Mouse (Mus musculus): ENCODE results near the gene Bcl2l10. TPM values are rescaled to one million over a fixed set of nuclear protein-coding genes. Genes with fewer than 3 reads are reported as not detected.
A peak's percentile ranks its signal among the peaks of the same experiment; 100 is the strongest.

Gene Bcl2l10
- polyA plus RNA-seq, 1 experiment from 2014 or later: not detected

DNA sequence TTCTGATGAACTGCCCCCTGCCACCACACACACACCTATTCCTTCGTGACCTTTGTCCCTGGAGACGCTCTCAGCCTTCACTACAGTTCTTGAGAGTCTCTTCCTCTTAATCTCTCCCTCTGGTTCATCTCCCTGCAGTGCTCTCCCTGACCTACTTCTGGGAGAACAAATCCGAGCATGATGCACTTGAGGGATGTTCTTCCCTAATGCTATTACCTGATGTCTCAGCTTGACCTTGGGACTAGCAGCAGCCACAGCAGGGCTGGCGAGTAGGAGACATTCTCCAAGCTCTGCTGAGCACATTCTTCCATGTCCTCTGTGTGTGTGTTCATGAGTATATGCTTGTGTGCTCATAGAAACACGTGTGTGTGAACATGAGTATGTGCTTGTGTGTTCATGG is 38.9 kb upstream of the Bcl2l10 start:
- Histone ChIP-seq H3K36me3 (ENCODE audit: control insufficient read depth, insufficient read depth, low read length) (no peaks in the 10 kb centered on the region), H3K4me1 (ENCODE audit: control insufficient read depth in 2 of 2, insufficient read depth in 2 of 2, low read length in 2 of 2) (peaks cover 5 to 6% of the 10 kb centered on the region in 2 experiments; a peak in 3 of 4 replicates), H3K4me3 (ENCODE audit: control insufficient read depth in 1 of 2, insufficient read depth in 1 of 2, low read depth in 1 of 2, low read length in 2 of 2) (no peak overlapping the region), H3K27me3 (ENCODE audit: control insufficient read depth, insufficient read depth, low read length) (no peaks in the 10 kb centered on the region), H3K4me2 (ENCODE audit: low read length) (no peak overlapping the region), H3K9me3 (ENCODE audit: control insufficient read depth, low read length) (no peaks in the 10 kb centered on the region), H3K27ac (replicated peaks in 1 of 2; ENCODE audit: control insufficient read depth in 1 of 2, insufficient read depth in 1 of 2, low read depth in 2 of 2, low read length in 2 of 2) (no peak overlapping the region), H3K9ac (ENCODE audit: low read length) (no peak overlapping the region)
- WGBS: 56% methylated on average over 5 of the region's 5 CpGs
- no peak for ATAC-seq (ENCODE audit: insufficient number of reproducible peaks, insufficient read depth, low FRiP score, low read depth)

DNA sequence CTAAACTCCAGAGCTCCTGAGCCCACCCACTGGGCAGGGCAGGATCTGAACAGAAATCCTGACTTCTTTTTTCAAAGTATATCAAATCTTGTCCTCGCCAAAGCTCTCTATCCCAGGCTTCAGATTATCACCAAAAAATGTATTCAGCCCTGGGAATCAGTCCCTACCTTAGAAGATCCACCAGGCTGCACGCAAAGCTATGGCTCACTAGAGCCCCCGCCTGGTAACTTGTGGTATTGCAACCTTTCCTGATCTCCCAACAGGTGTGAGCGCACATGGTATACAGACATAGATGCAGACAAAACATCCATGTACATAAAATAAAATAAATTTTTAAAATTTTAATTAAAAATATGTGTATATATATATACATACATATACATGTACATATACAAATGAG is 35.5 kb upstream of the Bcl2l10 start:
- ATAC-seq (ENCODE audit: insufficient number of reproducible peaks, insufficient read depth, low FRiP score, low read depth): no peak
- H3K4me3 ChIP-seq (ENCODE audit: control insufficient read depth in 1 of 2, insufficient read depth in 1 of 2, low read depth in 1 of 2, low read length in 2 of 2): no peak overlapping the region
- H3K27ac ChIP-seq (replicated peaks in 1 of 2; ENCODE audit: control insufficient read depth in 1 of 2, insufficient read depth in 1 of 2, low read depth in 2 of 2, low read length in 2 of 2): no peak overlapping the region
- no peak overlapping the region for H3K4me2 ChIP-seq (ENCODE audit: low read length)
- H3K9me3 ChIP-seq (ENCODE audit: control insufficient read depth, low read length): no peaks in the 10 kb centered on the region
- H3K9ac ChIP-seq (ENCODE audit: low read length): no peak overlapping the region
- no peaks in the 10 kb centered on the region for H3K36me3 ChIP-seq (ENCODE audit: control insufficient read depth, insufficient read depth, low read length)
- 18% methylated on average over 4 of the region's 4 CpGs for WGBS
- peaks cover 5 to 14% of the 10 kb centered on the region in 2 experiments for H3K4me1 ChIP-seq (ENCODE audit: control insufficient read depth in 2 of 2, insufficient read depth in 2 of 2, low read length in 2 of 2)
- no peaks in the 10 kb centered on the region for H3K27me3 ChIP-seq (ENCODE audit: control insufficient read depth, insufficient read depth, low read length)

GRCm38 (mm10) chr9:75313138-75313831 is 34.3 kb upstream of the Bcl2l10 start:
- Histone ChIP-seq H3K4me1 (ENCODE audit: control insufficient read depth in 2 of 2, insufficient read depth in 2 of 2, low read length in 2 of 2) (peaks cover 5 to 14% of the 10 kb centered on the region in 2 experiments), H3K27ac (replicated peaks in 1 of 2; ENCODE audit: control insufficient read depth in 1 of 2, insufficient read depth in 1 of 2, low read depth in 2 of 2, low read length in 2 of 2) (0 out of 4 replicates have a peak overlapping the region, but pooled peaks of 1 of the 2 experiments have one; percentile 82), H3K4me2 (ENCODE audit: low read length) (peak overlapping the region; percentile 80), H3K4me3 (ENCODE audit: control insufficient read depth in 1 of 2, insufficient read depth in 1 of 2, low read depth in 1 of 2, low read length in 2 of 2) (peak overlapping the region; percentile 66 to 85), H3K36me3 (ENCODE audit: control insufficient read depth, insufficient read depth, low read length) (0 out of 2 replicates have a peak, but pooled peaks cover 5% of the 10 kb centered on the region), H3K9me3 (ENCODE audit: control insufficient read depth, low read length) (no peaks in the 10 kb centered on the region), H3K9ac (ENCODE audit: low read length) (peak overlapping the region; percentile 80), H3K27me3 (ENCODE audit: control insufficient read depth, insufficient read depth, low read length) (no peaks in the 10 kb centered on the region)
- ATAC-seq (ENCODE audit: insufficient number of reproducible peaks, insufficient read depth, low FRiP score, low read depth): no peak
- 37% methylated on average over 11 of the region's 11 CpGs for WGBS

- H3K27me3 ChIP-seq (ENCODE audit: control insufficient read depth, insufficient read depth, low read length): no peaks in the 10 kb centered on the region
- under 1% methylated on average over 52 of the region's 52 CpGs for WGBS
- peak overlapping the region; percentile 80 for H3K9ac ChIP-seq (ENCODE audit: low read length)
- H3K4me1 ChIP-seq (ENCODE audit: control insufficient read depth in 2 of 2, insufficient read depth in 2 of 2, low read length in 2 of 2): peaks cover 5 to 16% of the 10 kb centered on the region in 2 experiments
- peak overlapping the region; percentile 80 for H3K4me2 ChIP-seq (ENCODE audit: low read length)
- 0 out of 2 replicates have a peak, but pooled peaks cover 5% of the 10 kb centered on the region for H3K36me3 ChIP-seq (ENCODE audit: control insufficient read depth, insufficient read depth, low read length)
- no peaks in the 10 kb centered on the region for H3K9me3 ChIP-seq (ENCODE audit: control insufficient read depth, low read length)
- ATAC-seq (ENCODE audit: insufficient number of reproducible peaks, insufficient read depth, low FRiP score, low read depth): peak; percentile 77
- peak overlapping the region; percentile 66 to 85 for H3K4me3 ChIP-seq (ENCODE audit: control insufficient read depth in 1 of 2, insufficient read depth in 1 of 2, low read depth in 1 of 2, low read length in 2 of 2)
- peak overlapping the region; percentile 82 to 91 for H3K27ac ChIP-seq (replicated peaks in 1 of 2; ENCODE audit: control insufficient read depth in 1 of 2, insufficient read depth in 1 of 2, low read depth in 2 of 2, low read length in 2 of 2)
Measured at GRCm38 (mm10) chr9:75313832-75314516, 33.6 kb upstream of the Bcl2l10 start.

- Histone ChIP-seq H3K36me3 (ENCODE audit: control insufficient read depth, insufficient read depth, low read length) (0 out of 2 replicates have a peak, but pooled peaks cover 5% of the 10 kb centered on the region), H3K4me1 (ENCODE audit: control insufficient read depth in 2 of 2, insufficient read depth in 2 of 2, low read length in 2 of 2) (peaks cover 7 to 22% of the 10 kb centered on the region in 2 experiments), H3K4me3 (ENCODE audit: control insufficient read depth in 1 of 2, insufficient read depth in 1 of 2, low read depth in 1 of 2, low read length in 2 of 2) (peak overlapping the region; percentile 66 to 85), H3K27me3 (ENCODE audit: control insufficient read depth, insufficient read depth, low read length) (no peaks in the 10 kb centered on the region), H3K9ac (ENCODE audit: low read length) (peak overlapping the region; percentile 80), H3K27ac (replicated peaks in 1 of 2; ENCODE audit: control insufficient read depth in 1 of 2, insufficient read depth in 1 of 2, low read depth in 2 of 2, low read length in 2 of 2) (peak overlapping the region; percentile 82 to 91), H3K4me2 (ENCODE audit: low read length) (peak overlapping the region; percentile 80), H3K9me3 (ENCODE audit: control insufficient read depth, low read length) (no peaks in the 10 kb centered on the region)
- ATAC-seq (ENCODE audit: insufficient number of reproducible peaks, insufficient read depth, low FRiP score, low read depth): peak; percentile 27
- 5% methylated on average over 22 of the region's 22 CpGs for WGBS
Measured at GRCm38 (mm10) chr9:75314517-75315105, 32.9 kb upstream of the Bcl2l10 start.

- Histone ChIP-seq H3K4me2 (ENCODE audit: low read length) (peak overlapping the region; percentile 80), H3K27ac (replicated peaks in 1 of 2; ENCODE audit: control insufficient read depth in 1 of 2, insufficient read depth in 1 of 2, low read depth in 2 of 2, low read length in 2 of 2) (no peak overlapping the region), H3K9ac (ENCODE audit: low read length) (peak overlapping the region; percentile 80), H3K27me3 (ENCODE audit: control insufficient read depth, insufficient read depth, low read length) (no peaks in the 10 kb centered on the region), H3K9me3 (ENCODE audit: control insufficient read depth, low read length) (no peaks in the 10 kb centered on the region), H3K36me3 (ENCODE audit: control insufficient read depth, insufficient read depth, low read length) (0 out of 2 replicates have a peak, but pooled peaks cover 5% of the 10 kb centered on the region), H3K4me1 (ENCODE audit: control insufficient read depth in 2 of 2, insufficient read depth in 2 of 2, low read length in 2 of 2) (peaks cover 11 to 29% of the 10 kb centered on the region in 2 experiments), H3K4me3 (ENCODE audit: control insufficient read depth in 1 of 2, insufficient read depth in 1 of 2, low read depth in 1 of 2, low read length in 2 of 2) (peak overlapping the region in 1 of 2 experiments; percentile 66; a peak in 2 of 4 replicates)
- WGBS: 64% methylated on average over 3 of the region's 3 CpGs
- ATAC-seq (ENCODE audit: insufficient number of reproducible peaks, insufficient read depth, low FRiP score, low read depth): no peak
Measured at GRCm38 (mm10) chr9:75315238-75315637, 32.3 kb upstream of the Bcl2l10 start.

DNA sequence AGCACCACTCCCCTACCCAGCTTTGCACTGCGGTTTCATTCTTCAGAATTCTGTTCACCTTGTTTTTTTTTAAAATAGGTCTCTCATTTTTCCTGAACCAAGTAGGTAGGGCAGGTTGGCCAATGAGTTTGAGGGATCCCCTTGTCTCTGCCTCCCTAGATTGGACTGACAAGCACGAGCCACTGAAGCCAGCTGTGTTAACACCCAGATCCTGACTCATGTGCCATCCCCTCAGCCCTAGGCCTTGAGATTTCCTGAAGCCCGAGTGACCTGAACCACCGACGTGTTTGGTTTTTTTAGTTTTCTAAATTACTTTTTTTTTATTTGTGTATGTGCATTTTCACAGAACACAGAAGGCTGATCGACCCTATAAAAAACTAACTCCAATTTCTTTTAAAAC is 30.8 kb upstream of the Bcl2l10 start:
- WGBS: 87% methylated on average over 6 of the region's 6 CpGs
- Histone ChIP-seq H3K27ac (replicated peaks in 1 of 2; ENCODE audit: control insufficient read depth in 1 of 2, insufficient read depth in 1 of 2, low read depth in 2 of 2, low read length in 2 of 2) (no peak overlapping the region), H3K4me2 (ENCODE audit: low read length) (no peak overlapping the region), H3K4me1 (ENCODE audit: control insufficient read depth in 2 of 2, insufficient read depth in 2 of 2, low read length in 2 of 2) (peaks cover 11 to 33% of the 10 kb centered on the region in 2 experiments), H3K36me3 (ENCODE audit: control insufficient read depth, insufficient read depth, low read length) (0 out of 2 replicates have a peak, but pooled peaks cover 5% of the 10 kb centered on the region), H3K9ac (ENCODE audit: low read length) (no peak overlapping the region), H3K27me3 (ENCODE audit: control insufficient read depth, insufficient read depth, low read length) (no peaks in the 10 kb centered on the region), H3K4me3 (ENCODE audit: control insufficient read depth in 1 of 2, insufficient read depth in 1 of 2, low read depth in 1 of 2, low read length in 2 of 2) (no peak overlapping the region), H3K9me3 (ENCODE audit: control insufficient read depth, low read length) (no peaks in the 10 kb centered on the region)
- ATAC-seq (ENCODE audit: insufficient number of reproducible peaks, insufficient read depth, low FRiP score, low read depth): no peak
